Mouse (Mus musculus): ENCODE results near the gene Adam12.

Adam12 gene

DNA sequence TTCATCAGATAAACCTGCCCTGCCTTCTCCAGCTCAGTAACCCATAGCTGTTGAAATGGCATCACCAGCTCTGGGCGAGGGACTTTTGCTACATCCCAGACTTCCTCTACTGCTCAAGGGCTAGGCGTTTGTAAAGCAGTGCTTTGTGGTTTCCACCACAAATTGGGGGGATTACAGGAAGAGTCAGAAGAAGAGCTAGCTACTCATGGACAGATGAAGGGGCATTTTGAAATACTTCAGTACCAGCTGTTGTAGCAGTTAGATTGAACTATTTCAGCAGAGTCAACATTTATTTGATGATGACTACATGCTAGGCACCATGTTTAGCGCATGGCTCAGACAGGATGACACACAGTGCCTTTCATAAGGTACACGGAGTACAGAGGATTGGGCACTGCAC, 361.7 kb downstream of the Adam12 start:
- DNase-seq (ENCODE audit: low spot score): no peak

DNA sequence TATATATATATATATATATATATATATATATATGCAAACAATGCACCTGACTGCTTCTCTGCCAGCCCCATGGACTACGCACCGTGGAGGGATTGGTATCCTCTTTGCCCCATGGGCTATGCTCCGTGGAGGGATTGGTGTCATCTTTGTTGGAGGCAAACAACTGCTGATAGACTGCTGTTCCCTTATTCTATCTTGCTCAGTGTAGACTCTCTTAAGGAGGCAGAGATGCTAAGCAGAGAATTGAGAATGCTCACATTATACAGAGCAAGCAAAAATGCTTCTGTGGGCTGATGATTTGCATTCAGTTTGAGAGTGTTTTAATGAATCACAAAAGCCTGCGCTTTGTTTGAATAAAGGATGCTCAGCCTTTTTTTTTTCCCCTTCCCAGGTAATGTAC, 368.3 kb downstream of the Adam12 start:
- DNase-seq (ENCODE audit: low spot score): no peak

DNA sequence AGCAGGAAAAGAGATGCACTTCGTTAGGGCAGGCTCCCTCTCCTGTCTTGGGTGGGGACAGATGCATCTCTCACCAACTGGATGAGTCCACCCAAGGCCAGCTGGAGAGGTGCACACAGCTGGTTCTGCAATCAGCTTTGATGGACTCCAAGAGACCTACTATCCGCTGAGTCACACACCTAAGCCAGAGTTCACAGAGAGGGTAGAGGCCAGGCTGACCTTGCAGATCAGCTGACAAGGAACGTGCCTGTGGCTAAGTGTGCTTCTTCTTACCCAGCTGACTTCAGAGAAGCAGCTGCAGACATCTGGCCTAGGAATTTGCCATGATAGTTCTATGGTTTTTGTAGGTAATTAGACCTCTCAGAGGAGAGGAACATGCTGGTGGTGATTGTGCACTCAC, 368.8 kb downstream of the Adam12 start:
- DNase-seq (ENCODE audit: low spot score): no peak

DNA sequence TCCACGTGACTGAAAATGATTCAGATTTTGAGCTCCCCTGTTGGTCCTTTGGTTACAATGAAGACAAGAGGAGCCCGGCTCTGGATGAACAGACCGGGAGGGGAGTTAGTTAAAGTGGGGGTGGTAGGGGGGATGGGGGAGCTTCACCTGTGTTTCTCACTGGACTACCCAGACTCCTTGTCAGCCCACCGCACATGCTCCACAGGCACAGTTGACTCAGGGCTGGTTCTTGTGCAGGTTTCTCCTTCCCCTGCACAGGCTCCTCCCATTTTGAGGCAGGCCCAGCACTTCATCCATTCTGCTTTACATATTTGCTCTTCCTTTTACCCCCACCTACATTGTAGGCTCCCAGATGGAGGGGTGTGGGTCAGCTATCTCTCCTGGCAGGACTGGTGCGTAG, 369.2 kb downstream of the Adam12 start:
- DNase-seq (ENCODE audit: low spot score): no peak

DNA sequence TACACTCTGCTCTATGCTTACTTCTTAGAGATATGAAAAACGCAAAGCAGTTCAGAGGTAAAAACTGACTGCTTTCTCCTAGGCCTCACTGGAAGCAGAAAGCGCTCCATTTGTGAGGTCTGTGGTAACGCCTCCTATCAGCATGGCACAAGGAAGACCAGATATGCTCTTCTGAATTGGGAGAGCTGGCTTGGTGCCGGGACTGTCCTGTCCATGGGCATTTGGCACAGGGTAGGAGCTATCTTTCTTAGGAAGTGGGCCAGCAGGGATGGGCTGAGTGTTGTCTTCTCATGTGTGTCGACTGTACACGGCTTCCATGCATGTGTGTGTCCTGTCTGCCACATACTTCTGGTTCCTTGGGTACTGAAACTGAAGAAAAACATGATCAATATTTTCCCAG, 369.7 kb downstream of the Adam12 start:
- DNase-seq (ENCODE audit: low spot score): no peak

DNA sequence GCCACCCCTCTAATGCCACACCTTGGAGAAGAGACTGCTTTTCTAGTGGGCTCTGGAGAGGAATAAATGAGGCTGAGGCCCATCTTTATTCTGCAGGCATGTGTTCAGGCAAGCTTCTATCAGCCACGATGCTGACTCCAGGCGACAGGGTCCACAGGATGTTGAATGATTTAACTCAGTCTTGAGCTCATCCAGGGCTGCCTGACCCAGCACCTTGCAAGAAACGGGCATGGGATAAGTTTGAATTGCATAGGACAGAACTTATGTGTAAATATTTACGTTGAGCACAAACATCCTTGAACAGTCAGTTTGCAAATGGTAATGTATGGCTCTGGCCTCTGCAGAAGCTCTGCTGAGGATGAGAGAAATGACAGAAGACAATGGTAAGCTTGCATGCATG, 372.4 kb downstream of the Adam12 start:
- no peak for DNase-seq (ENCODE audit: low spot score)

DNA sequence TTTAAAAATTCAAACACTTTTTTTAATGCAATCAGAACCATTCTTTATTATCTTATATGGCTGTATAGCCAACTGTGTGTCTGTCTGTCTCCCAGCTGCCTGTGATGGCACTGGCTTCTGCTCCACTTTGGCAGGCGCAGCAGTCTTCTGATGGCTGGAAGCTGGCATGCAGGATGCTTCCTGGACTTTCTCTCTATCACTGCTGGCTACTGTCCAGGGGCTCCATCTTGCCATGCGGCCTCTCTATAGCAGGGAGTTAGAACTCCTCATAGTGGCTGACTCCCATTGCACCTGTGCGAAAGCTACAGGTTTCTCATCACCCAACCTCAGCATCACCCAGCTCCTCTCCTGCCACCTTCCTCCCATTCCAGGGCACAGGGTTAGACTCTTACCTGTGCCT, 373.4 kb downstream of the Adam12 start:
- no peak for DNase-seq (ENCODE audit: low spot score)

DNA sequence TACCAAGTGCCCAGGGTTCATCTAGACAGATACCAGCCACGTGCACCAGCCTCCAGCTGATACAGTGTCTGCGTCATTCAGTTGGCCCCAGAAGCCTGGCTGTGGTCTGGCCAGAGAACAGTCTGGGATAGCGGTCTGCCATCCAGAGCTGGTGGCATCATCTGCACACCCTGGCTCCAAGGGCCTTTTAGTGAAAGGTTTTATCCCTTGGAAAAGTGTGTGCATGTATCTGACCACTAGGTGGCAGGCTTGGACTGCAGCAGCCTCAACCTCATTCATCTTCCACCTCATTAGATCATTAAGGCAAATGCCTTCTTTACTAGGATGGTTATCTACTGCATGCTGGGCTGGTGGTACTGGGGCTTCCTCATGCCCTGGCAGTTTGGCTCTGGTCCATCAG, 375.7 kb downstream of the Adam12 start:
- DNase-seq (ENCODE audit: low spot score): peak; percentile 2

DNA sequence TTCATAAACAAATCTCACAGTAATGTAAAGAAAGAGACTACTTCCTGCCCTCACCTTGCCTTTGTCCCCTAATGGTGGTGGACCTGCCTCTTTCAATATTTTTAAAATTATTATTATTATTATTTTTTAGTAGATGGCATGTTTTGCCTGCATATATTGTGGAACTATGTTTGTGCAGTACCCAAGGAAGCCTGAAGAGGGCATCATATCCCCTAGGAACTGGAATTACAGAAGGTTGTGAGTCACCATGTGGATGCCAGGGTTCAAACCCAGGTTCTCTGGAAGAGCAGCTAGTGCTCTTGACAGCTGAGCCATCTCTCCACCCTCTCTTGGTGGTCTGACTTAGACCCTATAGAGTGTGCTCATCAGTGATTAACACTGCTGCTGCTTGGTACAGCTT, 381.2 kb downstream of the Adam12 start:
- no peak for DNase-seq (ENCODE audit: low spot score)

DNA sequence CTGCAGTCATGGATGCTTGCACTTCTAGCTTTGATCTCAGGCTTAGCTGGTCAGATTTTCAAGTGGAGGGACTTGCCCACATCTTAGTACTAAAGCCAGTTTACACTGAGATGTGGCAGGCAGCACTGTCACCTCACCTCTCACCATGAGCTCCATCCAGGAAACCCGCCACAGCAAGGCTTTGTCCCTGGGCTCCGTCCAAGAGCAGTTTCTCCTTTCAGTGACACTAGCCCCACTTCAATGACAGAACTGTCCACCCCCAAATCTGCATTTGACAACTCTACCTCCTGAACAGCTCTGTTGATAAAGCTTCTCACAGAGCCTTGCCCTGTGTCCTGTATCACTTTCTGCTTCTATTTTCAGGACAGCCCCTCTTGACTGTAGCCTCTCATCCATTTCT, 383.8 kb downstream of the Adam12 start:
- no peak for DNase-seq (ENCODE audit: low spot score)

DNA sequence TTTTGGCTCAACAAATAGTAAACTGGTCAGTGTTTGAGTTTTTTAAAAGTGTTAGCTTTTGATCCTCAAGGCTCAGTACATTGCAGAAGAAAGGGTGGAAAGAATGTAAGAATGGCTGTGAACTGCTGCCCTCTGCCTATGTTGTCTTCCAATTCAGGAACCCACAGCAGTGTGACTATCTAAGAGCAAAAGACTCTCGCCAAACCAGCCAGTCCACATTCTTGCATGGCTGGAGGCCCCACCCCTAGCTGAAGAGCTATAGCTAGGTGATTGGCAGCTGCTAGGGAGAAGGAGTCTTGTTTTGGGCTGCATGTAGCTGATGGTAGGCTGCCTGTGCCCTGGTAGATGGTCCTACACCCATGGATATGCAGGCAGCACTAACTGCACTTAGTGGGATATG, 384.8 kb downstream of the Adam12 start:
- no peak for DNase-seq (ENCODE audit: low spot score)

DNA sequence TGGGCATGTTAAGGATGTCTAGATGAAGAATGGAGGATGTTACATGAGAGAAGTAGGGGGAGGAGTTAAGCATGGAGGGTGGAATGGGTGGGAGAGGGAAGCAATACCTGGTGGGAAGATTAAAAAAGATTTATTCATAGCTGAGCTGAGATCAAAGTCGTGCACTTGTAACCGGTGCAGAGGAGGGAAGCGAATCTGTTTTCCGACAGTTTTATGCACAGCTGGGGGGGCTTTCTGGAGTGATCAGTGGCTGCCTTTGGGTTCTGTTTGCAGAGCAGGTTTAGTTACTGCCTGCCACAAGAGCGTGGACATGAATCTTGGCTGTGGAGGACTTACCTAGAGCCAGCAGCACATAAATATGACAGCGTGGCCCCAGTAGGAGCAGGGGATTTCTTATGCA, 389.9 kb downstream of the Adam12 start:
- no peak for DNase-seq (ENCODE audit: low spot score)

DNA sequence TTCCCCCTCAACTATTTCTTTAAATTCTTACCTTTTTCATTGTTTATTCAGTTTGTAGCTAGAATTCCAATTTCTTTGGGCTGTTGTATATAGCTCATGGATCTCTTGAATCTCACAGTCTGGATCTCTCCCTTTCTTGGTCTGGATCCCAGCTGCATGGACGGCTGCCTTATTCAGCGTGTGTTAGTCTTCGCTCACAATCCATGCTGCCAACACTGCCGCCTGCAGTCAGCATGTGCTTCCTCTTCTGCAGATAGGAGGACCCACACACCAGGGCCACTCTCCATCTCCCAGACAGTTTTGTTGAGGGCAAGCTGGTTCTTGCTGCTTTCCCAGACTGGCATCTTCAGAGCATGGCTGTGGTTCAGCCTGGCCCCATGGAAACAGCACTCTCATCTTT, 392.4 kb downstream of the Adam12 start:
- DNase-seq (ENCODE audit: low spot score): no peak

All from T-cell, adult 2 months (primary cell).